Mouse (Mus musculus): ENCODE results near the gene Nkain2.

DNA sequence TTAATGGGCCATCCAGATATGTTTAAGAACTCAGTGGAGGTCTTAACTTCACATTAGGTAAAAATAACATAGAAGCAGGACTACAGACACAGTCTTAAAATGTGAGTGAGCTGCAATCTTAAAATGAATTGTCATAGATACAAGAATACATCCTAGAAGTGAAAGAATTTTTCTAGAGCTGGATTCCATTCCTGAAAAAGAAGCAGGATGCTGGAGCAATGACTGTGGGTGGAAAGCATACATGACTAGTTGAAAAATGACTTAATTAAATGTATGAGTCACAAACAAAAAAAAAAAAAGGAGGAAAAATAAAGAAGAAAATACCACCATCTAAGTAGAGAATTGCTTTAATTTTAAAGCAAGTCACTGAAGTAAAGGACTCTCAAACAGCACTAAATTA lies 205.7 kb downstream of the Nkain2 start:
- no peak for TF ChIP-seq CTCF (IDR thresholded peaks at IDR 0.05; ENCODE audit: extremely low read depth, insufficient read depth, low read length)
- no peak for TF ChIP-seq POLR2A (IDR thresholded peaks at IDR 0.05; ENCODE audit: extremely low read depth, insufficient read depth, low read length)

Measured in cortical plate, adult 2 months (tissue).